Mouse (Mus musculus): ENCODE results near the gene Plcd4. TPM values are rescaled to one million over a fixed set of nuclear protein-coding genes. Genes with fewer than 3 reads are reported as not detected.

Gene Plcd4
- polyA plus RNA-seq, 1 experiment from 2014 or later = 3.9 TPM

GRCm38 (mm10) chr1:74524746-74525145 is 17.9 kb upstream of the Plcd4 start:
- no peak for DNase-seq (ENCODE audit: low spot score)
- Histone ChIP-seq H3K27me3 (replicated peaks; ENCODE audit: control insufficient read depth, insufficient read depth, low read length) (no peaks in the 10 kb centered on the region), H3K4me2 (ENCODE audit: low read length) (no peak overlapping the region), H3K9me3 (replicated peaks; ENCODE audit: control insufficient read depth, low read length) (no peaks in the 10 kb centered on the region), H3K4me3 (ENCODE audit: low read depth, low read length) (no peak overlapping the region), H3K27ac (ENCODE audit: low read depth, low read length) (no peak overlapping the region), H3K4me1 (ENCODE audit: control insufficient read depth, insufficient read depth, low read length) (no peaks in the 10 kb centered on the region), H3K36me3 (ENCODE audit: control insufficient read depth, insufficient read depth, low read length) (peaks cover 81% of the 10 kb centered on the region), H3K9ac (ENCODE audit: low read length) (no peak overlapping the region)
- WGBS = 94% methylated on average over 4 of the region's 4 CpGs
- no peak for ATAC-seq

GRCm38 (mm10) chr1:74528589-74528988 is 14.1 kb upstream of the Plcd4 start:
- H3K9me3 ChIP-seq (replicated peaks; ENCODE audit: control insufficient read depth, low read length) = no peaks in the 10 kb centered on the region
- DNase-seq (ENCODE audit: low spot score) (no peak), ATAC-seq (no peak)
- no peak overlapping the region for H3K9ac ChIP-seq (ENCODE audit: low read length)
- H3K27ac ChIP-seq (ENCODE audit: low read depth, low read length) = no peak overlapping the region
- H3K4me3 ChIP-seq (ENCODE audit: low read depth, low read length) = no peak overlapping the region
- H3K27me3 ChIP-seq (replicated peaks; ENCODE audit: control insufficient read depth, insufficient read depth, low read length) = no peaks in the 10 kb centered on the region
- WGBS = 97% methylated on average over 7 of the region's 7 CpGs
- no peak overlapping the region for H3K4me2 ChIP-seq (ENCODE audit: low read length)
- peaks cover 84% of the 10 kb centered on the region for H3K36me3 ChIP-seq (ENCODE audit: control insufficient read depth, insufficient read depth, low read length)
- H3K4me1 ChIP-seq (ENCODE audit: control insufficient read depth, insufficient read depth, low read length) = no peaks in the 10 kb centered on the region

GRCm38 (mm10) chr1:74538650-74539049 is 4.0 kb upstream of the Plcd4 start:
- H3K27me3 ChIP-seq (replicated peaks; ENCODE audit: control insufficient read depth, insufficient read depth, low read length) = no peaks in the 10 kb centered on the region
- no peak for ATAC-seq
- H3K9ac ChIP-seq (ENCODE audit: low read length) = no peak overlapping the region
- no peaks in the 10 kb centered on the region; the same call in 1 of the 2 replicates for H3K4me1 ChIP-seq (ENCODE audit: control insufficient read depth, insufficient read depth, low read length)
- H3K9me3 ChIP-seq (replicated peaks; ENCODE audit: control insufficient read depth, low read length) = no peaks in the 10 kb centered on the region
- H3K36me3 ChIP-seq (ENCODE audit: control insufficient read depth, insufficient read depth, low read length) = no peaks in the 10 kb centered on the region
- DNase-seq (ENCODE audit: low spot score) = peak; percentile 72
- H3K4me3 ChIP-seq (ENCODE audit: low read depth, low read length) = no peak overlapping the region
- H3K27ac ChIP-seq (ENCODE audit: low read depth, low read length) = no peak overlapping the region
- no peak overlapping the region for H3K4me2 ChIP-seq (ENCODE audit: low read length)

- Histone ChIP-seq H3K4me2 (ENCODE audit: low read length) (peak within 1 kb of the TSS; percentile 33), H3K9me3 (replicated peaks; ENCODE audit: control insufficient read depth, low read length) (no peaks in the 10 kb centered on the region), H3K27ac (ENCODE audit: low read depth, low read length) (no peak within 1 kb of the TSS), H3K9ac (ENCODE audit: low read length) (no peak within 1 kb of the TSS), H3K27me3 (replicated peaks; ENCODE audit: control insufficient read depth, insufficient read depth, low read length) (no peaks in the 10 kb centered on the region), H3K4me3 (ENCODE audit: low read depth, low read length) (no peak within 1 kb of the TSS), H3K4me1 (ENCODE audit: control insufficient read depth, insufficient read depth, low read length) (no peaks in the 10 kb centered on the region; the same call in 1 of the 2 replicates), H3K36me3 (ENCODE audit: control insufficient read depth, insufficient read depth, low read length) (no peaks in the 10 kb centered on the region)
- WGBS = 34% methylated on average over 4 of the region's 4 CpGs
- DNase-seq (ENCODE audit: low spot score) (no peak), ATAC-seq (no peak)
These were observed 1.5 kb downstream of the Plcd4 start, which contains the start of gene Usp37 for GRCm38 (mm10) chr1:74544184-74544583. Gene Usp37, minus strand, starts transcription at chr1:74544284.

- H3K9ac ChIP-seq (ENCODE audit: low read length) = no peak overlapping the region
- ATAC-seq (no peak), DNase-seq (ENCODE audit: low spot score) (no peak)
- 88% methylated on average over 5 of the region's 5 CpGs for WGBS
- no peaks in the 10 kb centered on the region for H3K4me1 ChIP-seq (ENCODE audit: control insufficient read depth, insufficient read depth, low read length)
- no peaks in the 10 kb centered on the region for H3K9me3 ChIP-seq (replicated peaks; ENCODE audit: control insufficient read depth, low read length)
- H3K27me3 ChIP-seq (replicated peaks; ENCODE audit: control insufficient read depth, insufficient read depth, low read length) = no peaks in the 10 kb centered on the region
- H3K4me3 ChIP-seq (ENCODE audit: low read depth, low read length) = no peak overlapping the region
- peaks cover 6% of the 10 kb centered on the region for H3K36me3 ChIP-seq (ENCODE audit: control insufficient read depth, insufficient read depth, low read length)
- H3K4me2 ChIP-seq (ENCODE audit: low read length) = no peak overlapping the region
- no peak overlapping the region for H3K27ac ChIP-seq (ENCODE audit: low read depth, low read length)
These were observed 16.4 kb downstream of the Plcd4 start for GRCm38 (mm10) chr1:74559061-74559460.

- no peak overlapping the region for H3K9ac ChIP-seq (ENCODE audit: low read length)
- WGBS = 84% methylated on average over 6 of the region's 6 CpGs
- no peaks in the 10 kb centered on the region for H3K4me1 ChIP-seq (ENCODE audit: control insufficient read depth, insufficient read depth, low read length)
- no peak overlapping the region for H3K4me2 ChIP-seq (ENCODE audit: low read length)
- peaks cover 68% of the 10 kb centered on the region for H3K36me3 ChIP-seq (ENCODE audit: control insufficient read depth, insufficient read depth, low read length)
- H3K9me3 ChIP-seq (replicated peaks; ENCODE audit: control insufficient read depth, low read length) = no peaks in the 10 kb centered on the region
- H3K4me3 ChIP-seq (ENCODE audit: low read depth, low read length) = no peak overlapping the region
- no peak overlapping the region for H3K27ac ChIP-seq (ENCODE audit: low read depth, low read length)
- DNase-seq (ENCODE audit: low spot score) (no peak), ATAC-seq (no peak)
- no peaks in the 10 kb centered on the region for H3K27me3 ChIP-seq (replicated peaks; ENCODE audit: control insufficient read depth, insufficient read depth, low read length)
These were observed 23.1 kb downstream of the Plcd4 start for GRCm38 (mm10) chr1:74565834-74566233.

- DNase-seq (ENCODE audit: low spot score) = no peak
- H3K9ac ChIP-seq (ENCODE audit: low read length) = no peak overlapping the region
- no peak overlapping the region for H3K4me2 ChIP-seq (ENCODE audit: low read length)
- no peaks in the 10 kb centered on the region for H3K4me1 ChIP-seq (ENCODE audit: control insufficient read depth, insufficient read depth, low read length)
- H3K27me3 ChIP-seq (replicated peaks; ENCODE audit: control insufficient read depth, insufficient read depth, low read length) = no peaks in the 10 kb centered on the region
- H3K9me3 ChIP-seq (replicated peaks; ENCODE audit: control insufficient read depth, low read length) = no peaks in the 10 kb centered on the region
- WGBS = 94% methylated on average over 29 of the region's 29 CpGs
- H3K36me3 ChIP-seq (ENCODE audit: control insufficient read depth, insufficient read depth, low read length) = peaks cover 91% of the 10 kb centered on the region
- ATAC-seq = no peak
- H3K4me3 ChIP-seq (ENCODE audit: low read depth, low read length) = no peak overlapping the region
- H3K27ac ChIP-seq (ENCODE audit: low read depth, low read length) = no peak overlapping the region
These were observed 27.3 kb downstream of the Plcd4 start for GRCm38 (mm10) chr1:74569739-74570719.

GRCm38 (mm10) chr1:74582621-74583020 is 39.9 kb downstream of the Plcd4 start:
- H3K4me2 ChIP-seq (ENCODE audit: low read length) = no peak overlapping the region
- H3K9me3 ChIP-seq (replicated peaks; ENCODE audit: control insufficient read depth, low read length) = no peaks in the 10 kb centered on the region
- H3K9ac ChIP-seq (ENCODE audit: low read length) = no peak overlapping the region
- no peak overlapping the region for H3K4me3 ChIP-seq (ENCODE audit: low read depth, low read length)
- no peaks in the 10 kb centered on the region for H3K27me3 ChIP-seq (replicated peaks; ENCODE audit: control insufficient read depth, insufficient read depth, low read length)
- H3K36me3 ChIP-seq (ENCODE audit: control insufficient read depth, insufficient read depth, low read length) = peaks cover 37% of the 10 kb centered on the region
- ATAC-seq (no peak), DNase-seq (ENCODE audit: low spot score) (no peak)
- peaks cover 6% of the 10 kb centered on the region; the same call in 1 of the 2 replicates for H3K4me1 ChIP-seq (ENCODE audit: control insufficient read depth, insufficient read depth, low read length)
- no peak overlapping the region for H3K27ac ChIP-seq (ENCODE audit: low read depth, low read length)
- 75% methylated on average over 3 of the region's 3 CpGs for WGBS

Data from forebrain, embryonic 14.5 days (tissue).